Mouse (Mus musculus) adrenal gland, adult (tissue): Measurements from ENCODE around the gene Pdyn.
A peak's percentile ranks its signal among the peaks of the same experiment; 100 is the strongest.

Experiments used
- DNase-seq, 2 experiments: peaks; one replicate each; pipeline ENCODE4 v3.0.0; 2022 to 2023; ENCODE audit warnings: low spot score in 1 of 2; ENCODE audit not compliant: inconsistent age in 2 of 2

Gene Pdyn

GRCm38 (mm10) chr2:129699484-129700158, at the start of gene Pdyn:
Gene Pdyn, minus strand, starts transcription at chr2:129699844.
- no peak for DNase-seq

- no peak for DNase-seq
Measured at GRCm38 (mm10) chr2:129742016-129742415, 42.4 kb upstream of the Pdyn start.

- no peak for DNase-seq
Measured at GRCm38 (mm10) chr2:129740515-129740914, 40.9 kb upstream of the Pdyn start.

GRCm38 (mm10) chr2:129734031-129734430, 34.4 kb upstream of the Pdyn start:
- no peak for DNase-seq

- peak; percentile 8 to 53 for DNase-seq
Measured at GRCm38 (mm10) chr2:129729681-129730080, 30.0 kb upstream of the Pdyn start.

GRCm38 (mm10) chr2:129715671-129716070, 16.0 kb upstream of the Pdyn start:
- peak; percentile 55 to 89 for DNase-seq

- no peak for DNase-seq
Measured at GRCm38 (mm10) chr2:129713026-129713544, 13.4 kb upstream of the Pdyn start.

- DNase-seq, result peak; percentile 39 to 76
Measured at GRCm38 (mm10) chr2:129696059-129696458, 3.6 kb downstream of the Pdyn start.

- peak in 1 of 2 experiments; percentile 50 for DNase-seq
Measured at GRCm38 (mm10) chr2:129694303-129694702, 5.3 kb downstream of the Pdyn start.

- DNase-seq, result no peak
Measured at GRCm38 (mm10) chr2:129692694-129693093, 7.0 kb downstream of the Pdyn start.

- DNase-seq, result peak; percentile 82 to 92
Measured at GRCm38 (mm10) chr2:129689694-129690093, 9.9 kb downstream of the Pdyn start.

- DNase-seq, result no peak
Measured at GRCm38 (mm10) chr2:129688036-129688625, 11.5 kb downstream of the Pdyn start.

GRCm38 (mm10) chr2:129686908-129687307, 12.7 kb downstream of the Pdyn start:
- no peak for DNase-seq

GRCm38 (mm10) chr2:129684014-129684413, 15.6 kb downstream of the Pdyn start:
- DNase-seq, result no peak

GRCm38 (mm10) chr2:129680236-129680635, 19.4 kb downstream of the Pdyn start:
- DNase-seq, result no peak

- no peak for DNase-seq
Measured at GRCm38 (mm10) chr2:129679066-129679465, 20.6 kb downstream of the Pdyn start.

GRCm38 (mm10) chr2:129677664-129678063, 22.0 kb downstream of the Pdyn start:
- no peak for DNase-seq

GRCm38 (mm10) chr2:129674935-129675634, 24.6 kb downstream of the Pdyn start:
- peak; percentile 72 to 92 for DNase-seq

- DNase-seq, result no peak
Measured at GRCm38 (mm10) chr2:129671911-129672310, 27.7 kb downstream of the Pdyn start.

- DNase-seq, result no peak
Measured at GRCm38 (mm10) chr2:129662484-129662883, 37.2 kb downstream of the Pdyn start.

- peak in 1 of 2 experiments; percentile 62 for DNase-seq
Measured at GRCm38 (mm10) chr2:129660020-129660419, 39.6 kb downstream of the Pdyn start.

- peak in 1 of 2 experiments; percentile 87 for DNase-seq
Measured at GRCm38 (mm10) chr2:129658796-129659195, 40.8 kb downstream of the Pdyn start.
